Mouse (Mus musculus) left cerebral cortex, adult 9 months (tissue): ENCODE data around the gene Akap12.

Source experiments
- DNase-seq, 2 experiments: peaks; one replicate each; pipeline ENCODE4 v3.0.0; 2022; ENCODE audit warnings: low spot score in 2 of 2

The Akap12 gene

GRCm38 (mm10) chr10:4284781-4285180 is 18.6 kb downstream of the Akap12 start:
- DNase-seq, result no peak

- no peak for DNase-seq
Measured at GRCm38 (mm10) chr10:4285752-4286151, 19.6 kb downstream of the Akap12 start.

- no peak for DNase-seq
Measured at GRCm38 (mm10) chr10:4289171-4289570, 23.0 kb downstream of the Akap12 start.

GRCm38 (mm10) chr10:4289636-4290035 is 23.5 kb downstream of the Akap12 start:
- DNase-seq, result no peak

GRCm38 (mm10) chr10:4290145-4290544 is 24.0 kb downstream of the Akap12 start:
- DNase-seq, result no peak

GRCm38 (mm10) chr10:4290561-4290960 is 24.4 kb downstream of the Akap12 start:
- no peak for DNase-seq

- no peak for DNase-seq
Measured at GRCm38 (mm10) chr10:4293418-4293817, 27.2 kb downstream of the Akap12 start.

- DNase-seq, result no peak
Measured at GRCm38 (mm10) chr10:4303558-4303957, 37.4 kb downstream of the Akap12 start.

GRCm38 (mm10) chr10:4323885-4324284 is 57.7 kb downstream of the Akap12 start:
- no peak for DNase-seq

- DNase-seq, result no peak
Measured at GRCm38 (mm10) chr10:4325562-4325961, 59.4 kb downstream of the Akap12 start.

- DNase-seq, result no peak
Measured at GRCm38 (mm10) chr10:4327716-4328115, 61.5 kb downstream of the Akap12 start.

GRCm38 (mm10) chr10:4332228-4332979 is 66.2 kb downstream of the Akap12 start:
- DNase-seq, result no peak

GRCm38 (mm10) chr10:4333319-4333718 is 67.1 kb downstream of the Akap12 start:
- peak in 1 of 2 experiments; percentile 40 for DNase-seq

- peak; percentile 14 to 66 for DNase-seq
Measured at GRCm38 (mm10) chr10:4334039-4334683, 68.0 kb downstream of the Akap12 start.

GRCm38 (mm10) chr10:4338863-4339461 is 72.8 kb downstream of the Akap12 start:
- DNase-seq, result peak in 1 of 2 experiments; percentile 11

GRCm38 (mm10) chr10:4341430-4341829 is 75.2 kb downstream of the Akap12 start:
- peak in 1 of 2 experiments; percentile 11 for DNase-seq

GRCm38 (mm10) chr10:4346489-4347135 is 80.4 kb downstream of the Akap12 start:
- DNase-seq, result peak; percentile 51 to 91

- no peak for DNase-seq
Measured at GRCm38 (mm10) chr10:4347136-4347492, 80.9 kb downstream of the Akap12 start.

- no peak for DNase-seq
Measured at GRCm38 (mm10) chr10:4347591-4347990, 81.4 kb downstream of the Akap12 start.

GRCm38 (mm10) chr10:4354371-4355260 is 88.4 kb downstream of the Akap12 start:
- no peak for DNase-seq

- no peak for DNase-seq
Measured at GRCm38 (mm10) chr10:4355882-4356451, 89.8 kb downstream of the Akap12 start.
